ENCODE assay signal across 29 mouse cellular contexts in the genomic region with DNA sequence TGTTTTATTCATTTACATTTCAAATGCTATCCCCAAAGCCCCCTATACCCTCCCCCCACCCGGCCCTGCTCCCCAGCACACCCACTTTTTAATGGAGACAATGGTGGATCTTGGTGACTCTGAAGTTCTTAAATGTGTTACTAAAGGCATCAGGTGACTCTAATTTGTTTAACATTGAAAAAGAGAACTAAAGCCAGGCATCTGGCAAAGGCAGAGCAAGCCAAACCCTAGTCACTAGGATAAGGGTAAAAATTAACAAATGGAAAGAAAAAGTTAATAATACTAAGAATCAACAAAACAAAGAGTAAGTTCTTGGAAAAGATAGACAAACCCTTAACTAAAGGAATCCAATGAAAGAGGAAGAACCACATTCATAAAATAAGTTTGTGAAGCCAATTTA.
DNase-seq lines count a peak whose midpoint lies in the region; ATAC-seq lines count a peak whose summit lies in the region.
"Had no signal": no experiment of that assay in that cellular context is flagged by ENCODE, and none has a peak within 500 bp of the region (broad histone marks: within the 10 kb centered on the region; RNA-seq: fewer than 3 reads in every experiment).

No protein-coding gene starts in this region.

- H3K9me3 ChIP-seq in kidney, embryonic 15.5 days (replicated peaks) = no peaks in the 10 kb centered on the region
- H3K9me3 ChIP-seq: embryonic facial prominence, embryonic 15.5 days; forebrain, embryonic 10.5 days; forebrain, embryonic 12.5 days; forebrain, embryonic 15.5 days; G1E had no signal

- no peaks in the 10 kb centered on the region for H3K4me1 ChIP-seq in kidney, embryonic 15.5 days
- H3K4me1 ChIP-seq: embryonic facial prominence, embryonic 13.5 days; embryonic facial prominence, embryonic 15.5 days; forebrain, embryonic 10.5 days; forebrain, embryonic 12.5 days; forebrain, embryonic 15.5 days had no signal

- DNase-seq in kidney, adult 11 months = peak; percentile 11
- DNase-seq in kidney, postnatal 25 days = no peak
- DNase-seq in kidney, adult 8-10 months = peak; percentile 11 to 49
- DNase-seq in kidney, postnatal 4 days = no peak
- peak; percentile 12 to 42 for DNase-seq in kidney, postnatal 36 days
- peak; percentile 33 for DNase-seq in adipocyte (ENCODE audit: low spot score)
- DNase-seq: adrenal gland, adult 2 months; adrenal gland, postnatal 10 days; adrenal gland, postnatal 25 days; B cell, adult 2 months; cerebellum, adult 11 months; cerebellum, adult 18-20 months; cerebellum, adult 8-10 months; cerebellum, adult 9-11 months; cerebellum, postnatal 14 days; cerebellum, postnatal 36 days; embryo, embryonic 11 days had no signal

- no peak for ATAC-seq in kidney, embryonic 15.5 days (replicated peaks; ENCODE audit: low FRiP score)
- ATAC-seq: activated CD4-positive, CD25-positive, alpha-beta regulatory T cell, adult 4 months; CD4-positive, CD25-positive, alpha-beta regulatory T cell, adult 4 months; forebrain, embryonic 15.5 days; Patski had no signal

- no peaks in the 10 kb centered on the region for H3K27me3 ChIP-seq in kidney, embryonic 15.5 days
- H3K27me3 ChIP-seq: CH12.LX; embryonic facial prominence, embryonic 13.5 days; embryonic facial prominence, embryonic 15.5 days; forebrain, embryonic 12.5 days; forebrain, embryonic 15.5 days; Patski had no signal

- no peak overlapping the region for H3K4me3 ChIP-seq in kidney, embryonic 15.5 days (replicated peaks)
- H3K4me3 ChIP-seq: embryonic facial prominence, embryonic 13.5 days; embryonic facial prominence, embryonic 15.5 days; erythroblast, embryonic 14.5 days; forebrain, embryonic 10.5 days; forebrain, embryonic 12.5 days; forebrain, embryonic 15.5 days had no signal

- H3K27ac ChIP-seq in kidney, embryonic 15.5 days = no peak overlapping the region
- H3K27ac ChIP-seq: embryonic facial prominence, embryonic 13.5 days; embryonic facial prominence, embryonic 15.5 days; forebrain, embryonic 10.5 days; forebrain, embryonic 12.5 days; forebrain, embryonic 15.5 days had no signal

- H3K36me3 ChIP-seq in kidney, embryonic 15.5 days = no peaks in the 10 kb centered on the region
- H3K36me3 ChIP-seq: embryonic facial prominence, embryonic 13.5 days; embryonic facial prominence, embryonic 15.5 days; forebrain, embryonic 10.5 days; forebrain, embryonic 12.5 days; forebrain, embryonic 15.5 days; G1E had no signal

- WGBS in kidney, embryonic 15.5 days = 83% methylated on average over 1 of the region's 1 CpGs

- no peak overlapping the region for H3K9ac ChIP-seq in kidney, embryonic 15.5 days
- H3K9ac ChIP-seq: embryonic facial prominence, embryonic 13.5 days; embryonic facial prominence, embryonic 15.5 days; forebrain, embryonic 12.5 days; forebrain, embryonic 15.5 days had no signal

- no peak overlapping the region for H3K4me2 ChIP-seq in kidney, embryonic 15.5 days
- H3K4me2 ChIP-seq: embryonic facial prominence, embryonic 13.5 days; embryonic facial prominence, embryonic 15.5 days; forebrain, embryonic 12.5 days; forebrain, embryonic 15.5 days had no signal

Comparison
In these comparisons a context has a peak if more than half of its experiments do, and no peak if none do; other contexts are left out.
1. DNase-seq: peak in kidney, adult 11 months (single experiment), kidney, adult 8-10 months (2 of 2), kidney, postnatal 36 days (2 of 2) and adipocyte (single experiment); none in kidney, postnatal 25 days (0 of 2) and kidney, postnatal 4 days (0 of 2).